Mouse (Mus musculus): ENCODE data around the gene Gm9964.
"Not testable (repeated sequence)": the region's sequence is repeated elsewhere in the genome, so short reads cannot be mapped to it uniquely, and the experiment has no call there.

Gene Gm9964

DNA sequence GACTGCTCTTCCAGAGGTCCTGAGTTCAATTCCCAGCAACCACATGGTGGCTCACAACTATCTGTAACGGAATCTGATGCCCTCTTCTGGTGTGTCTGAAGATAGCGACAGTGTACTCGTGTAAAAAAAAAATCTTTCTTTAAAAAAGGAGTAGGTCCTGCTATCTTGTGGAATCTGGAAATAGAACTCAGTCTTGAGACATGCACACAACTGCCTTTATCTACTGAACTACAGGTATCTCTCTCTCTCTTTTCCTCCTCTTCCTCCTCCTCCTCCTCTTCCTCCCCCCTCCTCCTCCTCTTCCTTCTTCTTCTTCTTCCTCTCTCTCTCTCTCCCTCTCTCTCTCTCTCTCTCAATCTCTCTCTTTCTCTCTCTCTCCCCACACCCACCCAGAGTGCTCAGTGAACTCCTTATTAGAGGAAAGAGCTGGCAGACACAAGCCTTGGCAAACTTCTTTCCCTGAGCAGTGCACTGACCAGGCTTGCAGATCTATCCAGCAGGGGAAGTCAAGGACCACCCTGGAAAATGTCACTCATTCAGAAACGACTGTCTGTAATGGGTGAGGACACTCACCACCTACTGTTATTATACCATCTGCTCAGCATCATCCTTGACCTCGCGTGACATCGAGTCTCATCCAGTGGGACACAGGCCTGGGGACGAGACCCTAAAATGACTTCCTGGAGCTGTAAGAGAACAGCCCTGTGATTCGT lies 3.2 kb upstream of the Gm9964 start:
- DNase-seq (ENCODE audit: low read depth), result no peak

- DNase-seq (ENCODE audit: low read depth), result peak; percentile 87
Measured at GRCm38 (mm10) chr11:79296167-79296566, 539 bp downstream of the Gm9964 start.

DNA sequence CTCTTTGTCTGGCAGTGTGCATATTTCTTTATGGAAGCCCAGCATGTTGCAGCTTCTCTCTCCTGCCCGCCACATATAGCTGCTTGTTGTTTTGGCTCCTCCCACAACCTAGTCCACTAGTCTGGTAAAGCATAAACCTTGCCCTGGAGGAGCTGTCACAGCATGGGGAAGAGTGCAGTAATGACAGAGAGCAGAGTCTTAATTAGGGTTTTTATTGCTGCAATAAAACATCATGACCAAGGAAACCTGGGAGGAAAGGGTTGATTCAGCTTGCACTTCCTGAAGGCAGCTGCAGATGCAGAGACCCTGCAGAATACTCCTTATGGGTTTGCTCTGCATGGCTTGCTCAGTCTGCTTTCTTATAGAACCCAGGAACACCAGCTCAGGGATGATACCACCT lies 2.7 kb downstream of the Gm9964 start:
- no peak for DNase-seq (ENCODE audit: low read depth)

DNA sequence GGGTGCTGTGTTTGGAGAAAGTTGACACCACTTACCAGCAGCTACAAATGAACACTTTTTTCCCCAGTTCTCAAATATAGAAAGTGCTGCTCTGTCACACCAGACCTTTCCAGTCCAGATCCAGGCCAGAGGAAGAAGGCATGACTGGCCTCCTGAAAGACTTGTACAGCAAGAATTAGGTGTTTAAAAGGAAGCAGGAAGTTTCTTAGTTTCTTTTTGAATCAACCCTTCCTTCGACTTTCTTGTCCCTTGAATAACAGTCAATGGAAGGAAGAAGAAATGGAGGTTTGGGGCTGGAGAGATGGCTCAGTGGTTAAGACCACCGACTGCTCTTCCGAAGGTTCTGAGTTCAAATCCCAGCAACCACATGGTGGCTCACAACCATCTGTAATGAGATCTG lies 3.7 kb downstream of the Gm9964 start:
- no peak for DNase-seq (ENCODE audit: low read depth)

DNA sequence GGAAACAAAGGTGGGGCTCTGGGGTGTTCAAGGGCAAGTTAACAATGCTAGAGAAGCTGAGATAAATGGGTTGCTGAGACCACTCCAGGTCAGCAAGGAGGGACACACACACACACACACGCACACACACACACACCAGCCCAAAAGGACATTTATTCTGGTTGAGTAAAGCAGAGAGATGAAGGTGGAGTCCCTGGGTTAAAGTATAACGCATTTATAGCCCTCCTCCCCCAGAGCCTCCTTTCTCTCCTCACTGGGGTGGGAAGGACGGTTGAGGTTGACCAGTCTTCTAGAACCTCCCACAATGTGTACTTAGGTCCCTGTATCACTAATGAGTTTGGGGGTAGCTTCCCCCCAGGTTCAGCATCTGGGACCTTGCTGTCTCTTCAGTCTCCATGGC lies 4.6 kb downstream of the Gm9964 start:
- no peak for DNase-seq (ENCODE audit: low read depth)

DNA sequence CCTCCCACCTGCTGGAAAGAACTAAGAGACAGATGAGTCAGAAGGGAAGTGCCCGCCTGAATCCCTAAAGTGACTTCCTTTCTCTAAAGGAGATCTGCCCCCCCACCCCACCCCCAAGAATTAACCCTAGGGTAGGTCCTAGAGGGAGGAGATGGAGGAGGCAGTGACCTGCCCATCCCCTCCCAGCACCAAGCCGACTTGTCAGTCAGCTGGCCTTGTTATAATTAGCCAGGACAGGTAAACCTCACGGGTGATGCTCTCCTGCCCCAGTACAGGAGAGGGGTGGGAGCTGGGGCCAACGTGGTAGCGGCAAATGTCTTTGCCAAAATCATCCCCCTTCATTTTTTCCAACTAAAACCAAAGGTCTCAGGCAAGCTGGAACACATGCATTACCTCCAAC lies 5.1 kb downstream of the Gm9964 start:
- DNase-seq (ENCODE audit: low read depth), result no peak

DNA sequence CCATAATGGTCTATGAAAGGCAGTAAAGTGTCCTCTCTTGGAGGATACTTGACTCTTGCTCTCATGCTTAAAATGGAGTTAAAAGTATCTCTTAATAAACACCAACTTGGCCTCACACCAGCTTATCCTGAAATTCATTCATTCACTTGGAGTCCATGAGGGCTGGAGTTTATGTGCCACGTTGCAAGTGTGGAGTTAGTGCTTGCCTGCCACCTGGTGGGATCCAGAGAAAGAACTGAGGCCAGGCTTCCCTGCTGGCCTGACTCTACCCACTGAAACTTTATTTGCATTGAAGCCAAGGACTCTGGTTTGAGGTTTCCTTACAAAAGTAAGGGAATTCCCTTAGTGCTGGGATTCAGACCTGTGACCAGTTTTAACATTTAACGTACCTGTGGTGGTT lies 6.2 kb downstream of the Gm9964 start:
- peak; percentile 23 for DNase-seq (ENCODE audit: low read depth)

GRCm38 (mm10) chr11:79288913-79289640 lies 7.6 kb downstream of the Gm9964 start:
- no peak for DNase-seq (ENCODE audit: low read depth)

- no peak for DNase-seq (ENCODE audit: low read depth)
Measured at GRCm38 (mm10) chr11:79288278-79288843, 8.3 kb downstream of the Gm9964 start.

- no peak for DNase-seq (ENCODE audit: low read depth)
Measured at GRCm38 (mm10) chr11:79287447-79287846, 9.3 kb downstream of the Gm9964 start.

DNA sequence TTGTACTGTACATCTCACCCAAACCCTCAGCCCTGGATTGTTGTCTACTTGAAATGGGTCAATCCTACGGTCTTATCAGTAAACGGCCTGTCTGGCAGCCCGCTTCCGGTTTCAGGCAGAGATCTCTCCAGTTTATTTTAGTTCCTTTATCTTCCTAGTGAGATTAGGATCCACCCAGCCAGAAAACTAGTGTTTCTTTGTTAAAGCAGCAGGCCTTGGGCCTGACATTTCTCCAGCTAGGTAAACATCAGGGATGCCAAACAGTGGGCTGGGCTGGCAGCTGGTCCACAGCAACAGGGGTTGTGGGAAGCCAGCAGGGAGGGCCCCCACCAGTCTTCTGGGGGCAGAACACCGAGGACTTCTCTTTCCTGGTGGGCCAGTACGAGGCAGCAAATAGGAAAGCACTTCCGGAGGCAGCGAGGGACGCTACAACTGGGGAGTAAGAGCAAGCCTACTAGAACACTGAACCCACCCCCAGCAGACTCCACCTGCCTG lies 10.4 kb downstream of the Gm9964 start:
- DNase-seq (ENCODE audit: low read depth), result no peak

DNA sequence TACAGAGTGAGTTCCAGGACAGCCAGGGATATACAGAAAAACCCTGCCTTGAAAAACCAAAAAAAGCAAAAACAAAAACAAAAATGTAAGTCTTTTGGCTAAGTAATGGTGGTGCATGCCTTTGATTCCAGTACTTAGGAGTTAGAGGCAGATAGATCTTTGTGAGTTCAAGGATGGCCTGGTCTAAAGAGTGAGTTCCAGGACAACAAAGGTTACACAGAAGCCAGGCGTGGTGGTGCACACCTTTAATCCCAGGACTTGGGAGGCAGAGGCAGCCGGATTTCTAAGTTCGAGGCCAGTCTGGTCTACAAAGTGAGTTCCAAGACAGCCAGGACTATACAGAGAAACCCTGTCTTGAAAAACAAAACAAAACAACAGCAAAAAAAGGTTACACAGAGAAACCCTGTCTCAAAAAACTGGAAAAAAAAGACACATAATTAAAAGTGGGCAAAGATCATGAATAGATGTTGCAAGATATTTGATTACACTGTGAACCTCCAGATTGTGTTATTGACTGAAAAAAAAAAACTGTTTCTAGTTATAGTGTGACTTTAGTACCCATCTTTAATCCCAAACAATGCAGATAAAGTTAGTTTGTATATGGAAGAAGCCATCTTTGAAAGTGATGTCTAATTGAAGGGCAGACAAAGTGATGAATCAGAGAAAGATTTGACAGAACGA lies 13.2 kb downstream of the Gm9964 start:
- no peak for DNase-seq (ENCODE audit: low read depth)

DNA sequence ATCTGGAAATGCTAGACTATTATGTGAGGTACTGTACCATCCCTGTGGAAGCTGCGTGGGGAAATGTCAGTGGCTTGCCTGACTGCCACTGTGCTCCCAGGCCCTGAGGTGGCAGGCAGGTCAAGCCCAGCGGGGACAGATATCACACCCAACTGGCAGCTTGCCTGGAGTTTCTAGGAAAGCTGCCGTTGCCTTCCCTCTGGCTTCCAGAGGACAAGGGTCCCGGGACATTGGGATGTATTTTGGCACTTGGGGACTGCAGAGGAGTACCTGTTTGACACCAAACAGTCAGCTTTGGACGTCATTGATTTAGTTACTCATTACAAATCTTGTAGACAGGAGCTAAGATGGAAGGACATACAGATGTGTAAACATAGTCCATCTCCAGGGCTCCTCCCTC lies 15.3 kb downstream of the Gm9964 start:
- no peak for DNase-seq (ENCODE audit: low read depth)

- no peak for DNase-seq (ENCODE audit: low read depth)
Measured at GRCm38 (mm10) chr11:79279732-79280405, 16.8 kb downstream of the Gm9964 start.

GRCm38 (mm10) chr11:79273757-79274156 lies 22.9 kb downstream of the Gm9964 start:
- DNase-seq (ENCODE audit: low read depth), result no peak

DNA sequence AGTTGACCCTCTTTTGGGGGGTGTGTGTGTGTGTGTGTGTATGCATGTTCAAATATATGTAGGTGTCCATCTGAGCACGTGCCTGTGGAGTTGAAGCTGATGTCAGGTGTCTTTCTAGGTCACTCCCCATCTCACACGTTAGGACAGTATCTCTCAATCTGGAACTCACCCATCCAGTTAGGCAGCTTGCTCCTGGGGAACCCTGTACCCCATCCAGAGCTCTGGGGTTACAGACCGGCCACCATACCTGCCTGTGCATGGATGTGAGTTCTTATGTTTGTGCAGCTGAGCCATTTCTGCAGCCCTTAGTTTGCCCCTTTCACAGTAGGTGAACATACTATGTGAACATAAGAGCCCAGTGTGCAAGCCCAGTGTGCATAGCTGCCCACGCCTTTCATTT lies 23.7 kb downstream of the Gm9964 start:
- no peak for DNase-seq (ENCODE audit: low read depth)

DNA sequence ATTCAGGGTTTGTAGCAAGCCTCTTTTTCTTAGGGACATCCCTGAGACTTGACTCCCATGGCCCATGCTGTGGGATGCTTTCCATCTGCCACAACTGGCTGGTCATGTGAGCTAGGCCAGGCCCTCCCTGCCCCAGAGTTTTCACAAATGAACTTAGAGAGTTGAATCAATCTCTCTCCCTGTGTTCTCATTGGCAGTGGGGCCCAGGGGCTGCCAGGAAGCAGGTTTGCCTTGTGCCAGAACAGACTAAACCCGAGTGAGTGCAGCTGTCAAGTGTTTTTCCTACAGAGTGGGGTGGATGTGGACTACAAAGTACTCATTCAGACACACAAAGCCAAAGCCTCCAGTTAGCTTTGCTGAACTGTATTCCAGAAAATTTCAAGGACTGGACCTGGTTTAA lies 29.5 kb downstream of the Gm9964 start:
- no peak for DNase-seq (ENCODE audit: low read depth)

GRCm38 (mm10) chr11:79264376-79264775 lies 32.3 kb downstream of the Gm9964 start:
- DNase-seq (ENCODE audit: low read depth), result no peak

- DNase-seq (ENCODE audit: low read depth), result not testable (repeated sequence)
Measured at GRCm38 (mm10) chr11:79260126-79260525, 36.6 kb downstream of the Gm9964 start.

DNA sequence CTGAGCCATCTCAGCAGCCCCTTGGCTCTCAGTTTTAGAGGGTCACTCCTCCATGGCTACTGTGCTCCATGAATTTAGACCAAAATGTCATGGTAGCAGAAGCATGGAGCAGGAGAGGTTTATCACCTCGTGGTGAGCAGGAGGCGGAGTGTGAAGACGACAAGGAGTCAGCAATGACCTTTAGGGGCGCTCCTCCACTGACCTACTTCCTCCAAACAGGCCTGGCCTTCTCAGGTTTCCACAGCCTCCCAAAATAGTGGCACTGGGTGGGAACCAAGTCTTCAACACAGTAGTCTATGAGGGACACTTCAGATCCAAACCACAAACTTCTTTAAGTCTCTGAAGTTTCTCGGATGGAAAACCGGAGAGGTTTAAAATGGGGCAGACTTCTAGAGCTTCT lies 38.0 kb downstream of the Gm9964 start:
- DNase-seq (ENCODE audit: low read depth), result no peak

- DNase-seq (ENCODE audit: low read depth), result peak; percentile 96
Measured at GRCm38 (mm10) chr11:79254391-79255098, 42.2 kb downstream of the Gm9964 start, which contains the start of gene Wsb1. Gene Wsb1 (minus strand): TSS chr11:79254671.
